Mouse (Mus musculus): Measurements from ENCODE around the gene Dcps. TPM values are rescaled to one million over a fixed set of nuclear protein-coding genes. Genes with fewer than 3 reads are reported as not detected.

The Dcps gene
- 10 to 100 TPM; 39.3 to 39.5 TPM for total RNA-seq (2023)

GRCm38 (mm10) chr9:35175251-35176123 lies at the start of gene Dcps:
TSS of gene Dcps (minus strand) at chr9:35176061.

GRCm38 (mm10) chr9:35210542-35211474 lies 34.9 kb upstream of the Dcps start, which contains the start of gene Foxred1:
TSS of gene Foxred1 (minus strand) at chr9:35211055.

GRCm38 (mm10) chr9:35199772-35200471 lies 24.1 kb upstream of the Dcps start, which contains the start of the genes Srpr and Tirap:
TSS of gene Srpr (plus strand) at chr9:35200175.
TSS of gene Tirap (minus strand) at chr9:35200291.

GRCm38 (mm10) chr9:35119168-35119567 lies 56.7 kb downstream of the Dcps start, which contains the start of gene St3gal4:
TSS of gene St3gal4 (minus strand) at chr9:35119268.

Other genes starting within 250 kb of the Dcps start
- 10 to 100 TPM; 15.2 to 17.0 TPM for gene St3gal4, start 56.8 kb downstream of the Dcps start, total RNA-seq (2023)
- gene Srpr, start 24.1 kb upstream of the Dcps start, total RNA-seq (2023): 100 to 1,000 TPM; 107 to 112 TPM
- gene Tirap, start 24.2 kb upstream of the Dcps start, total RNA-seq (2023): 10 to 100 TPM; 13.8 to 18.5 TPM
- 10 to 100 TPM; 41.5 to 44.9 TPM for gene Foxred1, start 35.0 kb upstream of the Dcps start, total RNA-seq (2023)
- 10 to 100 TPM; 22.8 to 30.9 TPM for gene Fam118b, start 91.7 kb upstream of the Dcps start, total RNA-seq (2023)
- 10 to 100 TPM; 30.7 to 32.1 TPM for gene Rpusd4, start 91.8 kb upstream of the Dcps start, total RNA-seq (2023)
- gene Cdon, start 245.1 kb upstream of the Dcps start, total RNA-seq (2023): 1 to 10 TPM; 7.5 to 9.8 TPM